Mouse (Mus musculus): ENCODE measurements around the gene Anapc11.
A peak's percentile ranks its signal among the peaks of the same experiment; 100 is the strongest.

Gene Anapc11

GRCm38 (mm10) chr11:120627468-120628300 is 29.5 kb downstream of the Anapc11 start:
- DNase-seq (ENCODE audit: low spot score) = no peak

GRCm38 (mm10) chr11:120628601-120629340 is 30.6 kb downstream of the Anapc11 start:
- no peak for DNase-seq (ENCODE audit: low spot score)

- DNase-seq (ENCODE audit: low spot score) = no peak
Measured at GRCm38 (mm10) chr11:120629341-120629730, 31.1 kb downstream of the Anapc11 start.

- DNase-seq (ENCODE audit: low spot score) = no peak
Measured at GRCm38 (mm10) chr11:120629911-120630310, 31.7 kb downstream of the Anapc11 start.

- DNase-seq (ENCODE audit: low spot score) = no peak
Measured at GRCm38 (mm10) chr11:120630401-120630871, 32.2 kb downstream of the Anapc11 start.

GRCm38 (mm10) chr11:120630881-120631725 is 32.9 kb downstream of the Anapc11 start:
- no peak for DNase-seq (ENCODE audit: low spot score)

- no peak for DNase-seq (ENCODE audit: low spot score)
Measured at GRCm38 (mm10) chr11:120631726-120632448, 33.7 kb downstream of the Anapc11 start.

GRCm38 (mm10) chr11:120632559-120633519 is 34.6 kb downstream of the Anapc11 start:
- DNase-seq (ENCODE audit: low spot score) = peak; percentile 78

- peak; percentile 94 for DNase-seq (ENCODE audit: low spot score)
Measured at GRCm38 (mm10) chr11:120633520-120634343, 35.5 kb downstream of the Anapc11 start, which contains the start of gene Mafg. Gene Mafg (minus strand): TSS chr11:120633600.

GRCm38 (mm10) chr11:120634810-120635209 is 36.6 kb downstream of the Anapc11 start:
- no peak for DNase-seq (ENCODE audit: low spot score)

- no peak for DNase-seq (ENCODE audit: low spot score)
Measured at GRCm38 (mm10) chr11:120641255-120641654, 43.0 kb downstream of the Anapc11 start.

GRCm38 (mm10) chr11:120641869-120642268 is 43.6 kb downstream of the Anapc11 start:
- no peak for DNase-seq (ENCODE audit: low spot score)

GRCm38 (mm10) chr11:120642939-120643600 is 44.8 kb downstream of the Anapc11 start:
- peak; percentile 36 for DNase-seq (ENCODE audit: low spot score)

- peak; percentile 91 for DNase-seq (ENCODE audit: low spot score)
Measured at GRCm38 (mm10) chr11:120643601-120643987, 45.4 kb downstream of the Anapc11 start, which contains the start of gene Pycr1. Gene Pycr1 (minus strand): TSS chr11:120643769.

- DNase-seq (ENCODE audit: low spot score) = no peak
Measured at GRCm38 (mm10) chr11:120647047-120647830, 49.0 kb downstream of the Anapc11 start.

GRCm38 (mm10) chr11:120648001-120648476 is 49.8 kb downstream of the Anapc11 start, which contains the start of gene Myadml2:
Gene Myadml2 (minus strand): TSS chr11:120648158.
- DNase-seq (ENCODE audit: low spot score) = no peak

- no peak for DNase-seq (ENCODE audit: low spot score)
Measured at GRCm38 (mm10) chr11:120651872-120652271, 53.7 kb downstream of the Anapc11 start.

Measured in ovary, postnatal 36 days (tissue).